Mouse (Mus musculus) cerebellum, postnatal 25 days (tissue): ENCODE results near the gene Pth1r.
A peak's percentile ranks its signal among the peaks of the same experiment; 100 is the strongest.
"Not testable (repeated sequence)": the region's sequence is repeated elsewhere in the genome, so short reads cannot be mapped to it uniquely, and the experiment has no call there.

ENCODE experiments used
- DNase-seq, 2 experiments: peaks; one replicate each; pipeline ENCODE4 v3.0.0; 2021; ENCODE audit warnings: mixed read lengths in 2 of 2

Gene Pth1r

GRCm38 (mm10) chr9:110712545-110712944 is 34.4 kb downstream of the Pth1r start:
- DNase-seq: no peak

GRCm38 (mm10) chr9:110711996-110712395 is 34.9 kb downstream of the Pth1r start:
- no peak for DNase-seq

GRCm38 (mm10) chr9:110711532-110711931 is 35.4 kb downstream of the Pth1r start:
- no peak for DNase-seq

- DNase-seq: peak; percentile 79 to 82
Observed at GRCm38 (mm10) chr9:110709640-110710258, 37.2 kb downstream of the Pth1r start.

GRCm38 (mm10) chr9:110706784-110707183 is 40.2 kb downstream of the Pth1r start:
- no peak for DNase-seq

GRCm38 (mm10) chr9:110703951-110704350 is 43.0 kb downstream of the Pth1r start:
- DNase-seq: no peak

GRCm38 (mm10) chr9:110702848-110703247 is 44.1 kb downstream of the Pth1r start:
- DNase-seq: no peak

- DNase-seq: no peak
Observed at GRCm38 (mm10) chr9:110701114-110702032, 45.6 kb downstream of the Pth1r start.

- DNase-seq: no peak
Observed at GRCm38 (mm10) chr9:110699574-110699973, 47.4 kb downstream of the Pth1r start.

GRCm38 (mm10) chr9:110697465-110697864 is 49.5 kb downstream of the Pth1r start:
- DNase-seq: peak; percentile 39 to 69

GRCm38 (mm10) chr9:110696427-110696826 is 50.5 kb downstream of the Pth1r start:
- no peak for DNase-seq

GRCm38 (mm10) chr9:110695165-110695755 is 51.7 kb downstream of the Pth1r start:
- DNase-seq: no peak

- DNase-seq: peak; percentile 36 to 50
Observed at GRCm38 (mm10) chr9:110689261-110689779, 57.6 kb downstream of the Pth1r start.

GRCm38 (mm10) chr9:110687846-110688245 is 59.1 kb downstream of the Pth1r start:
- DNase-seq: no peak

- peak; percentile 53 to 67 for DNase-seq
Observed at GRCm38 (mm10) chr9:110687061-110687460, 59.9 kb downstream of the Pth1r start.

GRCm38 (mm10) chr9:110686472-110686871 is 60.5 kb downstream of the Pth1r start:
- DNase-seq: no peak

- peak; percentile 44 to 48 for DNase-seq
Observed at GRCm38 (mm10) chr9:110685591-110685990, 61.4 kb downstream of the Pth1r start.

- DNase-seq: peak; percentile 48 to 49
Observed at GRCm38 (mm10) chr9:110685187-110685586, 61.8 kb downstream of the Pth1r start.

GRCm38 (mm10) chr9:110684100-110684831 is 62.7 kb downstream of the Pth1r start:
- peak; percentile 87 to 91 for DNase-seq

- DNase-seq: no peak
Observed at GRCm38 (mm10) chr9:110683574-110684099, 63.3 kb downstream of the Pth1r start.

GRCm38 (mm10) chr9:110682697-110683096 is 64.2 kb downstream of the Pth1r start:
- DNase-seq: not testable (repeated sequence)

- DNase-seq: peak in 1 of 2 experiments; percentile 52
Observed at GRCm38 (mm10) chr9:110682255-110682654, 64.7 kb downstream of the Pth1r start.
